Mouse (Mus musculus) A20 (cell line): ENCODE data around the gene D5Ertd579e.
"Not testable (repeated sequence)": the region's sequence is repeated elsewhere in the genome, so short reads cannot be mapped to it uniquely, and the experiment has no call there.

Experiments
- DNase-seq: peaks from one replicate; pipeline ENCODE4 v3.0.0-alpha.2; 2011; ENCODE audit warnings: low read depth, low spot score

The D5Ertd579e gene

GRCm38 (mm10) chr5:36683586-36683985, 12.2 kb downstream of the D5Ertd579e start:
- DNase-seq = no peak

- DNase-seq = no peak
Measured at GRCm38 (mm10) chr5:36681219-36681618, 14.6 kb downstream of the D5Ertd579e start.

- no peak for DNase-seq
Measured at GRCm38 (mm10) chr5:36679918-36680598, 15.8 kb downstream of the D5Ertd579e start.

GRCm38 (mm10) chr5:36678799-36679198, 17.0 kb downstream of the D5Ertd579e start:
- DNase-seq = no peak

GRCm38 (mm10) chr5:36677907-36678306, 17.9 kb downstream of the D5Ertd579e start:
- no peak for DNase-seq

GRCm38 (mm10) chr5:36675466-36675865, 20.4 kb downstream of the D5Ertd579e start:
- no peak for DNase-seq

- no peak for DNase-seq
Measured at GRCm38 (mm10) chr5:36674658-36675433, 21.0 kb downstream of the D5Ertd579e start.

- peak; percentile 69 for DNase-seq
Measured at GRCm38 (mm10) chr5:36669021-36670008, 26.5 kb downstream of the D5Ertd579e start.

GRCm38 (mm10) chr5:36668572-36668971, 27.3 kb downstream of the D5Ertd579e start:
- DNase-seq = peak; percentile 78

GRCm38 (mm10) chr5:36667986-36668385, 27.8 kb downstream of the D5Ertd579e start:
- not testable (repeated sequence) for DNase-seq

GRCm38 (mm10) chr5:36667165-36667564, 28.7 kb downstream of the D5Ertd579e start:
- DNase-seq = no peak

GRCm38 (mm10) chr5:36666699-36667098, 29.1 kb downstream of the D5Ertd579e start:
- DNase-seq = not testable (repeated sequence)

- DNase-seq = no peak
Measured at GRCm38 (mm10) chr5:36663329-36663728, 32.5 kb downstream of the D5Ertd579e start.

GRCm38 (mm10) chr5:36660977-36661760, 34.7 kb downstream of the D5Ertd579e start:
- not testable (repeated sequence) for DNase-seq

GRCm38 (mm10) chr5:36625612-36626011, 70.2 kb downstream of the D5Ertd579e start:
- DNase-seq = no peak

- no peak for DNase-seq
Measured at GRCm38 (mm10) chr5:36623670-36624069, 72.2 kb downstream of the D5Ertd579e start.

- DNase-seq = peak; percentile 39
Measured at GRCm38 (mm10) chr5:36621058-36621449, 74.8 kb downstream of the D5Ertd579e start.

- peak; percentile 64 for DNase-seq
Measured at GRCm38 (mm10) chr5:36620409-36621057, 75.3 kb downstream of the D5Ertd579e start.

- peak; percentile 32 for DNase-seq
Measured at GRCm38 (mm10) chr5:36618890-36619289, 76.9 kb downstream of the D5Ertd579e start.

GRCm38 (mm10) chr5:36618356-36618755, 77.5 kb downstream of the D5Ertd579e start:
- DNase-seq = peak; percentile 66
